Comparison of ENCODE assay signal across 18 mouse cellular contexts in genomic region chr7:131059808-131060207, GRCm38 (mm10). TPM values are rescaled to one million over a fixed set of nuclear protein-coding genes. Genes with fewer than 3 reads are reported as not detected.
A peak's percentile ranks its signal among the peaks of the same experiment; 100 is the strongest.
DNase-seq lines count a peak whose midpoint lies in the region; ATAC-seq and TF ChIP-seq lines count a peak whose summit lies in the region.
"Not testable (repeated sequence)": the region's sequence is repeated elsewhere in the genome, so short reads cannot be mapped to it uniquely, and the experiment has no call there.
"Had no signal": no experiment of that assay in that cellular context is flagged by ENCODE, and none has a peak within 500 bp of the region (broad histone marks: within the 10 kb centered on the region; RNA-seq: fewer than 3 reads in every experiment).

No protein-coding gene starts in this region.

- not testable (repeated sequence) for H3K4me3 ChIP-seq in embryonic fibroblast, embryonic 13.5 days (ENCODE audit: insufficient read depth, low read length); hindbrain, embryonic 11.5 days (ENCODE audit: low read depth, low read length); layer of hippocampus, adult 2 months

- not testable (repeated sequence) for ATAC-seq in Patski; hindbrain, embryonic 11.5 days (ENCODE audit: low FRiP score)

- not testable (repeated sequence) for H3K9me3 ChIP-seq in hindbrain, embryonic 11.5 days (ENCODE audit: control insufficient read depth, low read length)

- TF ChIP-seq POLR2A in brain, embryonic 14.5 days (IDR thresholded peaks at IDR 0.05; ENCODE audit: borderline replicate concordance, extremely low read depth, insufficient read depth, insufficient read length, poor library complexity, severe bottlenecking); embryonic fibroblast, embryonic 13.5 days (IDR thresholded peaks at IDR 0.05; ENCODE audit: low read depth, low read length): not testable (repeated sequence)

- H3K36me3 ChIP-seq in hindbrain, embryonic 11.5 days (ENCODE audit: control insufficient read depth, insufficient read depth, low read length) = not testable (repeated sequence)

- WGBS in hindbrain, embryonic 11.5 days = 76% methylated on average over 2 of the region's 2 CpGs

- not testable (repeated sequence) for DNase-seq in Patski (ENCODE audit: low read depth, low spot score)
- peak; percentile 5 for DNase-seq in brain, embryonic 14.5 days (ENCODE audit: low read depth)
- peak; percentile 2 for DNase-seq in hindbrain, embryonic 11.5 days (ENCODE audit: low spot score)
- peak in 1 of 2 experiments; percentile 18 for DNase-seq in layer of hippocampus, adult 2 months (ENCODE audit: low spot score in 2 of 2)
- peak; percentile 44 for DNase-seq in lung, postnatal 10 days
- DNase-seq in right cerebral cortex, postnatal 4 days = peak; percentile 35

- H3K4me2 ChIP-seq in hindbrain, embryonic 11.5 days (replicated peaks; ENCODE audit: low read depth, low read length) = not testable (repeated sequence)

- POLR2A ChIA-PET in Patski (lab: Charles Lee) = not testable (repeated sequence)

- H3K9ac ChIP-seq in hindbrain, embryonic 11.5 days (ENCODE audit: low read depth, low read length) = not testable (repeated sequence)

- H3K27ac ChIP-seq in embryonic fibroblast, embryonic 13.5 days (ENCODE audit: insufficient read depth, low read length); hindbrain, embryonic 11.5 days (ENCODE audit: low read depth, low read length); layer of hippocampus, adult 2 months: not testable (repeated sequence)

- not testable (repeated sequence) for H3K27me3 ChIP-seq in Patski; hindbrain, embryonic 11.5 days (ENCODE audit: control insufficient read depth, insufficient read depth, low read length)

- CTCF ChIA-PET in Patski (lab: Charles Lee) = not testable (repeated sequence)

- peak; percentile 41 for TF ChIP-seq CTCF in Patski (IDR thresholded peaks at IDR 0.05)
- not testable (repeated sequence) for TF ChIP-seq CTCF in brain, embryonic 14.5 days (IDR thresholded peaks at IDR 0.05; ENCODE audit: borderline replicate concordance, extremely low read depth, insufficient read depth, insufficient read length)
- TF ChIP-seq CTCF in embryonic fibroblast, embryonic 13.5 days (IDR thresholded peaks at IDR 0.05; ENCODE audit: borderline replicate concordance, insufficient read depth, low read length) = peak; percentile 9; the same call in 1 of the 2 replicates
- peak; percentile 64 for TF ChIP-seq CTCF in layer of hippocampus, adult 2 months (conservative IDR thresholded peaks at IDR 0.05)

- not testable (repeated sequence) for H3K4me1 ChIP-seq in embryonic fibroblast, embryonic 13.5 days (ENCODE audit: control insufficient read depth, insufficient read depth, low read length); hindbrain, embryonic 11.5 days (replicated peaks; ENCODE audit: control insufficient read depth, insufficient read depth, low read length)

- in situ Hi-C loops in Patski (cut with MboI; ENCODE audit: low pct_unique_long_range_greater_than_20kb) = not testable (repeated sequence)

RNA-seq across cellular contexts. Expression of gene Dmbt1, which starts 28.0 kb away (rescaled TPM):
- not detected for polyA plus RNA-seq in Patski (2021)
- polyA plus RNA-seq in brain, embryonic 14.5 days (2012; rRNA removed) = 0.01 TPM in 1 of 2 replicates, not detected in the other
- polyA plus RNA-seq in embryonic fibroblast, embryonic 13.5 days (2011; ENCODE audit: insufficient read length, low read depth, missing spikeins) = not detected in 2 replicates
- not detected in 2 replicates for polyA plus RNA-seq in hindbrain, embryonic 11.5 days (2014; fragmentation: Nextera tagmentation; extraction: Ambion mirVana)
- total RNA-seq in layer of hippocampus, adult 2 months (2021) = not detected
- total RNA-seq: gastrocnemius, postnatal 4 days; layer of hippocampus, postnatal 36 days had no signal
- polyA plus RNA-seq: adrenal gland, adult 2 months; embryonic facial prominence, embryonic 13.5 days; forebrain, embryonic 11.5 days; heart, embryonic 12.5 days; hindbrain, embryonic 12.5 days; limb, embryonic 11.5 days; liver, embryonic 14.5 days; macrophage; midbrain, embryonic 12.5 days had no signal
